Mouse (Mus musculus) C2C12 (cell line): ENCODE measurements around the gene Ets1.

ENCODE experiments used
- CEBPB ChIP-seq: IDR thresholded peaks from one replicate; pipeline ENCODE4 v1.6.1; 2011; ENCODE audit warnings: low read depth, mild to moderate bottlenecking, control low read depth, moderate library complexity
- CTCF ChIP-seq: IDR thresholded peaks from one replicate; pipeline ENCODE4 v1.5.1; 2011; ENCODE audit not compliant: control insufficient read depth, insufficient read depth, insufficient read length
- MAX ChIP-seq: IDR thresholded peaks from one replicate; pipeline ENCODE4 v1.6.1; 2011; ENCODE audit warnings: mild to moderate bottlenecking, control low read depth
- MYOG ChIP-seq: IDR thresholded peaks from one replicate; pipeline ENCODE4 v1.6.1; 2011; ENCODE audit not compliant: control insufficient read depth, insufficient read length; ENCODE audit errors: extremely low read depth

DNA sequence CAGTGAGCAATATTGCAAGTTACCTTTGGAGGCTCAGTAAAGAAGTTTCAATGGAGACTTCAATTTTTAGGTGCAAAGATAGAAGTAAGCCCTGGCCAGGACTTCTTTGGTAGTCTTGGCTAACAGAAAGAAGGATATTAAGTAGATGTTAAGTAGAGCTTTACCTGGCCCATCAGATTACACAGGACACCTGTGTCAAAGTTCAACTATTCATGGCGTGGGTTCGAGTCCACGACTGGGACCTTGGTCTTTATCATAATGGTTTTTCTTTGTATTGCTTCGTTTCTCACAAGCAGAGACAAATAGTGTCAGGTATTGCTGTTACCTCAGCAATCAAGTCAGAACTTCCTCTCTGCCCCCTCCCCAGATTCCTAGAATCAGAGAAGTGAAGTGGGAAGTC, 62.7 kb downstream of the Ets1 start:
- TF ChIP-seq CTCF (no peak), MYOG (no peak), MAX (no peak), CEBPB (no peak)
